8 mouse cellular contexts compared by ENCODE assay signal in the genomic region with DNA sequence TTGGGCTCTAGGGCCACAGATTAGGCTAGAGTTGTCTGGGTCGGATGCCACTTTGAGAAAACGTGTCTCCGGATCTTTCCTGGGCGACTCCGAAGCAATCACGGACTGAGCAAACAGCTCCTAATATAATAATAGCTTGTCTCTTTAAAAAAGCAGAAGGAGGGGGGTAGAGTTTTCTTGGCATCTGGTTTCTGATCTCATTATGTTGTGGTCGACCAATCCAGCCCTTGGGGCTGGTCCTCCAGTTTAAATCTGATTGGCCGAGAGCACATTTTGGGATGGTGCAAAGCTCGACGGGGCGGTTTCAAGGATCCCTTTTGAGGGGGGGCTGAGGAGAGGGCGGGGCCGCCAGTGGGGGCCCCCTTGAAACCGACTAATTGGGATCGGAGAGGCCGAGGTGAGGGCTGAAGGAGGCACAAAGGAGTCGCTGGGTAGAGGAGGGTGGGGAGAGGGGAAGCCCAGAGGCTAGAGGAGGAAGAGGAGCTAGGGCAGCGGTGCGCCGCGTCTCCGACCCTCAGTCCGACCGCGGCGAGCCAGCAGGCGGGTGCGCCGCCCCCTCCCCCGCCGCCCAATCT. TPM values are rescaled to one million over a fixed set of nuclear protein-coding genes. Genes with fewer than 3 reads are reported as not detected.
A peak's percentile ranks its signal among the peaks of the same experiment; 100 is the strongest.
DNase-seq lines count a peak whose midpoint lies in the region; ATAC-seq and TF ChIP-seq lines count a peak whose summit lies in the region.

A gene (plus strand): TSS at position 387 of the 575 bp plus-strand sequence.

- TF ChIP-seq POLR2A in bone marrow macrophage, adult 2 months (IDR thresholded peaks at IDR 0.05; ENCODE audit: borderline replicate concordance, low read depth, low read length), result no peak

- H3K27me3 ChIP-seq in forebrain, embryonic 12.5 days, result no peaks in the 10 kb centered on the region
- H3K27me3 ChIP-seq in heart, embryonic 16.5 days (ENCODE audit: control insufficient read depth, insufficient read depth, low read length), result no peaks in the 10 kb centered on the region
- peaks cover 85% of the 10 kb centered on the region for H3K27me3 ChIP-seq in liver, embryonic 13.5 days
- no peaks in the 10 kb centered on the region for H3K27me3 ChIP-seq in neural tube, embryonic 12.5 days (replicated peaks)

- WGBS in forebrain, embryonic 12.5 days, result 0% methylated on average over 28 of the region's 31 CpGs
- WGBS in heart, embryonic 16.5 days, result 0% methylated on average over 29 of the region's 31 CpGs
- WGBS in liver, embryonic 13.5 days (ENCODE audit: insufficient replicate concordance), result under 1% methylated on average over 21 of the region's 31 CpGs
- under 1% methylated on average over 31 of the region's 31 CpGs for WGBS in neural tube, embryonic 12.5 days

- no peaks in the 10 kb centered on the region for H3K4me1 ChIP-seq in bone marrow macrophage, adult 2 months (ENCODE audit: control insufficient read depth, insufficient read depth, low read length)
- H3K4me1 ChIP-seq in forebrain, embryonic 12.5 days, result peaks cover 31% of the 10 kb centered on the region
- peaks cover 15% of the 10 kb centered on the region for H3K4me1 ChIP-seq in heart, embryonic 16.5 days (ENCODE audit: control insufficient read depth, insufficient read depth, low read length)
- peaks cover 15% of the 10 kb centered on the region for H3K4me1 ChIP-seq in liver, embryonic 13.5 days (replicated peaks)
- H3K4me1 ChIP-seq in neural tube, embryonic 12.5 days, result peaks cover 31% of the 10 kb centered on the region

- H3K4me3 ChIP-seq in bone marrow macrophage, adult 2 months (ENCODE audit: insufficient read depth, low read length), result peak within 1 kb of the TSS; percentile 66
- peak within 1 kb of the TSS; percentile 93 for H3K4me3 ChIP-seq in forebrain, embryonic 12.5 days (replicated peaks)
- H3K4me3 ChIP-seq in heart, embryonic 16.5 days (ENCODE audit: low read length), result peak within 1 kb of the TSS; percentile 62
- H3K4me3 ChIP-seq in liver, embryonic 13.5 days (replicated peaks), result peak within 1 kb of the TSS; percentile 54
- H3K4me3 ChIP-seq in neural tube, embryonic 12.5 days, result peak within 1 kb of the TSS; percentile 90

- H3K27ac ChIP-seq in bone marrow macrophage, adult 2 months (ENCODE audit: insufficient read depth, low read depth, low read length), result no peak within 1 kb of the TSS
- H3K27ac ChIP-seq in forebrain, embryonic 12.5 days, result peak within 1 kb of the TSS; percentile 100
- H3K27ac ChIP-seq in heart, embryonic 16.5 days (ENCODE audit: low read length), result peak within 1 kb of the TSS; percentile 96
- H3K27ac ChIP-seq in liver, embryonic 13.5 days, result peak within 1 kb of the TSS; percentile 39
- peak within 1 kb of the TSS; percentile 96 for H3K27ac ChIP-seq in neural tube, embryonic 12.5 days

- H3K36me3 ChIP-seq in forebrain, embryonic 12.5 days (replicated peaks), result no peaks in the 10 kb centered on the region
- no peaks in the 10 kb centered on the region for H3K36me3 ChIP-seq in heart, embryonic 16.5 days (ENCODE audit: control insufficient read depth, insufficient read depth)
- H3K36me3 ChIP-seq in liver, embryonic 13.5 days, result no peaks in the 10 kb centered on the region
- no peaks in the 10 kb centered on the region for H3K36me3 ChIP-seq in neural tube, embryonic 12.5 days

- no peaks in the 10 kb centered on the region for H3K9me3 ChIP-seq in forebrain, embryonic 12.5 days
- no peaks in the 10 kb centered on the region for H3K9me3 ChIP-seq in heart, embryonic 16.5 days (replicated peaks; ENCODE audit: control insufficient read depth, low read length)
- H3K9me3 ChIP-seq in liver, embryonic 13.5 days (replicated peaks), result no peaks in the 10 kb centered on the region
- no peaks in the 10 kb centered on the region for H3K9me3 ChIP-seq in neural tube, embryonic 12.5 days

- peak within 1 kb of the TSS; percentile 82 for H3K4me2 ChIP-seq in forebrain, embryonic 12.5 days
- H3K4me2 ChIP-seq in heart, embryonic 16.5 days (ENCODE audit: low read depth, low read length), result peak within 1 kb of the TSS; percentile 78
- peak within 1 kb of the TSS; percentile 59 for H3K4me2 ChIP-seq in liver, embryonic 13.5 days
- peak within 1 kb of the TSS; percentile 88 for H3K4me2 ChIP-seq in neural tube, embryonic 12.5 days (replicated peaks)

- H3K9ac ChIP-seq in forebrain, embryonic 12.5 days, result peak within 1 kb of the TSS; percentile 99
- peak within 1 kb of the TSS; percentile 80 for H3K9ac ChIP-seq in heart, embryonic 16.5 days (ENCODE audit: low read length)
- peak within 1 kb of the TSS; percentile 33 for H3K9ac ChIP-seq in liver, embryonic 13.5 days
- H3K9ac ChIP-seq in neural tube, embryonic 12.5 days, result peak within 1 kb of the TSS; percentile 97

- ATAC-seq in forebrain, embryonic 12.5 days (ENCODE audit: low FRiP score), result peak; percentile 90
- ATAC-seq in heart, embryonic 16.5 days (replicated peaks; ENCODE audit: extremely low read depth, insufficient read depth, low FRiP score), result peak; percentile 91
- peak; percentile 60 for ATAC-seq in liver, embryonic 13.5 days (ENCODE audit: low read depth)
- peak; percentile 92 for ATAC-seq in neural tube, embryonic 12.5 days (ENCODE audit: low FRiP score, low read depth)

- peak; percentile 99 for DNase-seq in 416B (ENCODE audit: low read depth)
- DNase-seq in kidney, postnatal 25 days, result peak; percentile 83 to 93
- no peak for DNase-seq in liver, embryonic 13.5 days
- DNase-seq in urinary bladder, postnatal 10 days (ENCODE audit: low spot score), result peak; percentile 53

- TF ChIP-seq CTCF in bone marrow macrophage, adult 2 months (IDR thresholded peaks at IDR 0.05; ENCODE audit: low read depth, low read length), result no peak

RNA-seq across cellular contexts. Expression of the gene that starts here (rescaled TPM):
- 0.21 TPM in 1 of 2 replicates, not detected in the other for polyA plus RNA-seq in bone marrow macrophage, adult 2 months (2012; ENCODE audit: insufficient read depth, insufficient read length, missing spikeins)
- polyA plus RNA-seq in forebrain, embryonic 12.5 days (2016; fragmentation: Nextera tagmentation; extraction: Ambion mirVana), result 42.2 and 42.3 TPM in 2 replicates
- 12.4 and 15.6 TPM in 2 replicates for polyA plus RNA-seq in heart, embryonic 16.5 days (2015; fragmentation: Nextera tagmentation; extraction: Ambion mirVana)
- polyA plus RNA-seq in liver, embryonic 13.5 days (2015; fragmentation: Nextera tagmentation; extraction: Ambion mirVana), result 0.99 and 1.1 TPM in 2 replicates
- 38.2 and 44.0 TPM in 2 replicates for polyA plus RNA-seq in neural tube, embryonic 12.5 days (2016; fragmentation: Nextera tagmentation; extraction: Ambion mirVana)

Comparison
In these comparisons a context has a peak if more than half of its experiments do, and no peak if none do; other contexts are left out.
1. H3K9ac ChIP-seq: peak in every context shown above with its lines; median percentile 99 in forebrain, embryonic 12.5 days; 97 in neural tube, embryonic 12.5 days; 80 in heart, embryonic 16.5 days; 33 in liver, embryonic 13.5 days.